Mouse (Mus musculus): Measurements from ENCODE around the gene Tmem132a. TPM values are rescaled to one million over a fixed set of nuclear protein-coding genes. Genes with fewer than 3 reads are reported as not detected.

Tmem132a gene
- total and polyA plus RNA-seq, 3 experiments = not detected

DNA sequence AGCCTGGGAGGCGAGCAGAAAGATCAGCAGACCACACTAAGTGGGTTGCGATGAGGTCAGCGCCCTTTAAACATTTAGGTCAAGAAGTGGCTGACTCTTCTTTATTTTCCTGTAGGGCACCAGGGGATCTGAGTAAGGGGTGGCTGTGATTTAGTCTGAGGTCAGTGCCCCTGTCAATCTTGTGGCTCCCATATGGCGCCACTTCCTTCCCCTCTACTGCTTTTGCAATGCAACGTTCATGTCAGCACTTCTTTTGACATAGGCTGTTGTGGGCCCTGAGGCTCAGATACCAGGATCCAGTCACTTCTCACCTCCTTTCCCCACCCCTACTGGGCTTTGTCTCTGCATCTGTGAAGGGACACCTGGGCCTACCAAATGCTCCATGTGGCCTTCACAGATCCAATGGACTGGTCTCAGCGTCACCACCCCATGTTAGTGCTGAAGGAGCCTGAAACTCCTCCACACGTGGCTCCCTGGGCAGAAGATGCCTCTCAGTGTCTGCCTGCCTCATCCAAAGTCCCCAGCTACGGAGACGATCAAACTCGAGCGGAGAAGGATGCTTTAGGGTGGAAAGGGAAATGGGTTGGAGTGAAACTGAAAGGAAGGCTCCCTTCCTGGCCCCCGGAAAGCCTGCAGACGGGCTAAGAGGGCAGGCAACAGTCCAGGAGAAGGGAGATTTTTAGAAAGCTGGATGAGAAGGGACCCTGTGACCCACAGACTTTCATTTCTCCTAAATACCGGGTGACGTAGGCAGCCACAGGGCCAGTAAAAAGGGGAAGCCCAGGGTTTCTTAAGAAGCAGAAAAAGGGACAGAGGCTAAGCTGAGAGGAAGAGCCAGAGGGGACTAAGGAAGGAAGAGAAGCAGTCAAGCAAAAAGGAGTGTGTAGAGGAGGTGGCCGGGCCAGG is 27.8 kb downstream of the Tmem132a start:
- no peaks in the 10 kb centered on the region for H3K79me2 ChIP-seq (ENCODE audit: control insufficient read depth, insufficient read depth, low read length, poor library complexity)
- no peak overlapping the region for H3K9ac ChIP-seq (ENCODE audit: control insufficient read depth, low read depth, low read length, poor library complexity, severe bottlenecking)
- peaks cover 0 to 2% of the 10 kb centered on the region in 2 experiments; a peak in 1 of 4 replicates for H3K27me3 ChIP-seq (ENCODE audit: control insufficient read depth in 1 of 2, insufficient read depth in 2 of 2, low read length in 2 of 2)
- peak; percentile 18 for DNase-seq (ENCODE audit: low read depth, low spot score)
- H3K36me3 ChIP-seq (ENCODE audit: control insufficient read depth in 1 of 2, insufficient read depth in 2 of 2, low read length in 2 of 2) = no peaks in the 10 kb centered on the region
- no peak overlapping the region for H3K27ac ChIP-seq (ENCODE audit: control insufficient read depth, low read depth, low read length)
- H3K4me3 ChIP-seq (ENCODE audit: control insufficient read depth in 1 of 2, insufficient read depth in 1 of 2, low read depth in 2 of 2, low read length in 2 of 2) = peak overlapping the region in 1 of 2 experiments; percentile 8; a peak in 1 of 4 replicates
- no peaks in the 10 kb centered on the region for H3K4me1 ChIP-seq (ENCODE audit: control insufficient read depth in 1 of 2, insufficient read depth in 2 of 2, low read length in 2 of 2)
- no peaks in the 10 kb centered on the region for H3K9me3 ChIP-seq (replicated peaks; ENCODE audit: insufficient read depth, low read length)
- TF ChIP-seq HCFC1 (IDR thresholded peaks at IDR 0.05; ENCODE audit: low read depth, low read length) (no peak), RCOR1 (IDR thresholded peaks at IDR 0.05; ENCODE audit: low read depth, low read length) (no peak), MAZ (IDR thresholded peaks at IDR 0.05; ENCODE audit: low read depth, low read length) (no peak), UBTF (IDR thresholded peaks at IDR 0.05; ENCODE audit: borderline replicate concordance, insufficient read depth, low read depth, low read length) (no peak), TCF12 (IDR thresholded peaks at IDR 0.05; ENCODE audit: low read depth, low read length) (no peak), GABPA (IDR thresholded peaks at IDR 0.05; ENCODE audit: low read depth, low read length) (no peak), CTCF (IDR thresholded peaks at IDR 0.05 in 2 of 3, conservative IDR thresholded peaks at IDR 0.05 in 1 of 3; ENCODE audit: control insufficient read depth in 1 of 3, insufficient read depth in 1 of 3, low read depth in 2 of 3, low read length in 3 of 3, poor library complexity in 1 of 3, severe bottlenecking in 1 of 3) (no peak), SIN3A (IDR thresholded peaks at IDR 0.05; ENCODE audit: low read length) (no peak)

DNA sequence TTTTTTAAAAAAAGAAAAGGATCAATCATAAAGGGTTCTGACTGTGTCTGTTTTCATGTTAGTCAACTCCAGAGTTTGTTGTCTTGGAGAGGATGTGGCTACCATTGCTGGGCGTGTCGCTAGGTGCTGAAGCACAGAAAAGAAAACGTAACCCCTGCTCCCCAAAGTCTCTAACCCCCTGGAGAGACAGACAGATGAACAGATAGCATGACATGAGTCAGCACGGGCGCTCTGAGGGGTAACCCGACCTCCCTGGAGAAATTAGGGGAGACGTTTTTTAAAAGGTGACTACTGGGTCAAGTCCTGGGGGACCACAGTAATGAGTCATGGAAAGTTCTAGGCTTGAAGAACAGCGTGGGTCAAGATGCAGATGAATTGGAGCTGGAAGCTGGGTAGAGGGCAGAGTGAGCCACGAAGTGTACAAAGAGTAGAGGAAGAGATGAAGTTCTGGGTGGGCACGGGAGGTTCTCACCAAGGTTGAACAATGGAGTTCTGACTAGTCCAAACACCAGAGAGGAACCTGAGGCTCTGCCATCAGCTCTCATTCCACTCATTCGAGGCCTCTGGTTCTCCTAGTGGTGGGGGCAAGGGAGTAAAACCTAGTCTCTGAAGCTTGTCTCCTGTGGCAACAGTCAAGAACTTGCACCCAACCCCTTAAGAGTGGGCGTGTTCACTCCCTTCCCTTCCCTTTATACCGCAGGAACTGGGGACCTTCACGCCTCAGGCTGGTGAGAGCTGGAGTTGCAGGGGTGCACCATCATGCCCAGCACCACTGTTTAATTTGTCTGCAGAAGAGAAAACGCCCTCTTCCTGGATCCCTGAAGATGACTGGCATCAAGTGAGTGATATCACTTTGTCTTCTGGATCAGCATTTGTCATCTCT is 30.5 kb downstream of the Tmem132a start, which contains the start of gene Slc15a3:
Gene Slc15a3 (plus strand): TSS at position 718 of the 883 bp plus-strand sequence.
- no peak within 1 kb of the TSS for H3K4me3 ChIP-seq (ENCODE audit: control insufficient read depth in 1 of 2, insufficient read depth in 1 of 2, low read depth in 2 of 2, low read length in 2 of 2)
- H3K36me3 ChIP-seq (ENCODE audit: control insufficient read depth in 1 of 2, insufficient read depth in 2 of 2, low read length in 2 of 2) = no peaks in the 10 kb centered on the region
- no peaks in the 10 kb centered on the region for H3K9me3 ChIP-seq (replicated peaks; ENCODE audit: insufficient read depth, low read length)
- H3K9ac ChIP-seq (ENCODE audit: control insufficient read depth, low read depth, low read length, poor library complexity, severe bottlenecking) = no peak within 1 kb of the TSS
- no peak within 1 kb of the TSS for H3K27ac ChIP-seq (ENCODE audit: control insufficient read depth, low read depth, low read length)
- no peaks in the 10 kb centered on the region; a peak in 1 of 4 replicates for H3K27me3 ChIP-seq (ENCODE audit: control insufficient read depth in 1 of 2, insufficient read depth in 2 of 2, low read length in 2 of 2)
- no peaks in the 10 kb centered on the region for H3K79me2 ChIP-seq (ENCODE audit: control insufficient read depth, insufficient read depth, low read length, poor library complexity)
- H3K4me1 ChIP-seq (ENCODE audit: control insufficient read depth in 1 of 2, insufficient read depth in 2 of 2, low read length in 2 of 2) = no peaks in the 10 kb centered on the region
- peak; percentile 28 for DNase-seq (ENCODE audit: low read depth, low spot score)
- no peak for TF ChIP-seq MAFK (IDR thresholded peaks at IDR 0.05; ENCODE audit: borderline replicate concordance, low read depth, low read length)
- no peak for TF ChIP-seq RCOR1 (IDR thresholded peaks at IDR 0.05; ENCODE audit: low read depth, low read length)
- no peak for TF ChIP-seq CTCF (IDR thresholded peaks at IDR 0.05 in 2 of 3, conservative IDR thresholded peaks at IDR 0.05 in 1 of 3; ENCODE audit: control insufficient read depth in 1 of 3, insufficient read depth in 1 of 3, low read depth in 2 of 3, low read length in 3 of 3, poor library complexity in 1 of 3, severe bottlenecking in 1 of 3)
- no peak for TF ChIP-seq USF1 (IDR thresholded peaks at IDR 0.05; ENCODE audit: low read depth, low read length)
- no peak for TF ChIP-seq USF2 (IDR thresholded peaks at IDR 0.05; ENCODE audit: borderline replicate concordance in 1 of 2, insufficient read depth in 1 of 2, low read depth in 1 of 2, low read length in 2 of 2)
- no peak for TF ChIP-seq ZNF384 (IDR thresholded peaks at IDR 0.05; ENCODE audit: low read depth, low read length)
- TF ChIP-seq MEF2A (IDR thresholded peaks at IDR 0.05; ENCODE audit: extremely low read depth, insufficient replicate concordance, low read depth, low read length, poor library complexity, severe bottlenecking) = no peak
- TF ChIP-seq KAT2A (conservative IDR thresholded peaks at IDR 0.05; ENCODE audit: low read depth, low read length) = no peak
- no peak for TF ChIP-seq HCFC1 (IDR thresholded peaks at IDR 0.05; ENCODE audit: low read depth, low read length)
- TF ChIP-seq GATA1 (IDR thresholded peaks at IDR 0.05; ENCODE audit: low read depth, low read length) = no peak
- TF ChIP-seq TCF12 (IDR thresholded peaks at IDR 0.05; ENCODE audit: low read depth, low read length) = no peak
- TF ChIP-seq NRF1 (IDR thresholded peaks at IDR 0.05; ENCODE audit: insufficient read depth, low read depth, low read length, poor library complexity, severe bottlenecking) = no peak
- TF ChIP-seq CHD2 (IDR thresholded peaks at IDR 0.05; ENCODE audit: low read length) = no peak
- no peak for TF ChIP-seq MXI1 (IDR thresholded peaks at IDR 0.05; ENCODE audit: low read depth, low read length)
- TF ChIP-seq MAZ (IDR thresholded peaks at IDR 0.05; ENCODE audit: low read depth, low read length) = no peak

Data from MEL (cell line).